Mouse (Mus musculus) stomach, embryonic 14.5 days (tissue): ENCODE results near the gene Gm8300. TPM values are rescaled to one million over a fixed set of nuclear protein-coding genes. Genes with fewer than 3 reads are reported as not detected.
"Not testable (repeated sequence)": the region's sequence is repeated elsewhere in the genome, so short reads cannot be mapped to it uniquely, and the experiment has no call there.

Source experiments
- ATAC-seq: fragments of 200-750 bp; cut with Nextera tagmentation; 2 replicates; pipeline ENCODE4 v1.8.0; 2017; ENCODE audit warnings: low read depth, moderate TSS enrichment; ENCODE audit not compliant: insufficient number of reproducible peaks, insufficient read depth, low FRiP score
- H3K27ac ChIP-seq: fragments of 300-500 bp; sonication (generic); 2 replicates; pipeline ENCODE4 v1.5.1; 2014; ENCODE audit warnings: mild to moderate bottlenecking, low read length, moderate library complexity, mixed read lengths
- H3K27me3 ChIP-seq: fragments of 300-500 bp; sonication (generic); 2 replicates; pipeline ENCODE4 v1.6.1; 2014; ENCODE audit warnings: low read length, control low read depth, mixed read lengths; ENCODE audit not compliant: control insufficient read depth, insufficient read depth
- H3K36me3 ChIP-seq: fragments of 300-500 bp; sonication (generic); 2 replicates; pipeline ENCODE4 v1.6.1; 2014; ENCODE audit warnings: mild to moderate bottlenecking, control low read depth, low read length, moderate library complexity, mixed read lengths; ENCODE audit not compliant: control insufficient read depth, insufficient read depth
- H3K4me1 ChIP-seq: fragments of 300-500 bp; sonication (generic); 2 replicates; pipeline ENCODE4 v1.6.1; 2014; ENCODE audit warnings: low read length, control low read depth, mixed read lengths; ENCODE audit not compliant: control insufficient read depth, insufficient read depth
- H3K4me2 ChIP-seq: fragments of 300-500 bp; sonication (generic); replicated peaks from 2 replicates; pipeline ENCODE4 v1.6.1; 2014; ENCODE audit warnings: low read depth, low read length, control low read depth
- H3K4me3 ChIP-seq: fragments of 300-500 bp; sonication (generic); 2 replicates; pipeline ENCODE4 v1.5.1; 2014; ENCODE audit warnings: low read depth, low read length, control low read depth
- H3K9ac ChIP-seq: fragments of 300-500 bp; sonication (generic); replicated peaks from 2 replicates; pipeline ENCODE4 v1.6.1; 2014; ENCODE audit warnings: low read depth, mild to moderate bottlenecking, control low read depth, low read length, moderate library complexity, mixed read lengths
- H3K9me3 ChIP-seq: fragments of 300-500 bp; sonication (generic); 2 replicates; pipeline ENCODE4 v1.6.1; 2016; ENCODE audit warnings: low read depth, low read length, control low read depth; ENCODE audit not compliant: control insufficient read depth
- WGBS: fragments of 180-500 bp; shearing (Covaris S2); extraction: QIAGEN DNeasy Blood & Tissue Kit; methylation state at CpG from one replicate; pipeline ENCODE4 v1.1.7; 2014; 5-methylcytosine and 5-hydroxymethylcytosine counted together
- polyA plus RNA-seq: library from polyadenylated mRNA; unstranded; fragments of >200 nt; fragmentation: Nextera tagmentation; extraction: Ambion mirVana; gene quantifications from 2 replicates; pipeline ENCODE4 v1.2.1, GENCODE M21; 2014

Gene Gm8300
- not detected in 2 replicates for polyA plus RNA-seq

GRCm38 (mm10) chr12:87514016-87514415 lies at the start of gene Gm8300:
Gm8300 (plus strand) TSS chr12:87514316.
- not testable (repeated sequence) for H3K27me3 ChIP-seq, ATAC-seq, H3K27ac ChIP-seq, H3K4me1 ChIP-seq, H3K9me3 ChIP-seq, H3K36me3 ChIP-seq, H3K4me3 ChIP-seq, H3K4me2 ChIP-seq, H3K9ac ChIP-seq
- WGBS, result 81% methylated on average over 4 of the region's 4 CpGs

GRCm38 (mm10) chr12:87464678-87465297 lies 49.3 kb upstream of the Gm8300 start:
- no peak overlapping the region for H3K4me3 ChIP-seq
- no peak for ATAC-seq
- WGBS, result 85% methylated on average over 6 of the region's 6 CpGs
- H3K27ac ChIP-seq, result no peak overlapping the region
- H3K9me3 ChIP-seq, result no peaks in the 10 kb centered on the region
- H3K4me1 ChIP-seq, result no peaks in the 10 kb centered on the region
- H3K4me2 ChIP-seq, result no peak overlapping the region
- H3K36me3 ChIP-seq, result peaks cover 59% of the 10 kb centered on the region
- no peaks in the 10 kb centered on the region for H3K27me3 ChIP-seq
- no peak overlapping the region for H3K9ac ChIP-seq

GRCm38 (mm10) chr12:87470263-87471136 lies 43.6 kb upstream of the Gm8300 start:
- no peak overlapping the region for H3K27ac ChIP-seq
- H3K4me3 ChIP-seq, result 0 out of 2 replicates have a peak overlapping the region, but pooled peaks have one; percentile 71
- peak overlapping the region; percentile 51 for H3K4me2 ChIP-seq
- H3K36me3 ChIP-seq, result peaks cover 16% of the 10 kb centered on the region
- H3K9me3 ChIP-seq, result no peaks in the 10 kb centered on the region
- peaks cover 9% of the 10 kb centered on the region for H3K4me1 ChIP-seq
- H3K9ac ChIP-seq, result no peak overlapping the region
- 49% methylated on average over 7 of the region's 7 CpGs for WGBS
- ATAC-seq, result no peak
- H3K27me3 ChIP-seq, result no peaks in the 10 kb centered on the region

GRCm38 (mm10) chr12:87471421-87471963 lies 42.6 kb upstream of the Gm8300 start:
- Histone ChIP-seq H3K4me1 (peaks cover 9% of the 10 kb centered on the region), H3K27me3 (no peaks in the 10 kb centered on the region), H3K4me3 (peak overlapping the region; percentile 71), H3K9ac (peak overlapping the region; percentile 72), H3K27ac (peak overlapping the region; percentile 71), H3K36me3 (peaks cover 13% of the 10 kb centered on the region), H3K9me3 (no peaks in the 10 kb centered on the region), H3K4me2 (peak overlapping the region; percentile 51)
- 1% methylated on average over 19 of the region's 19 CpGs for WGBS
- no peak for ATAC-seq

DNA sequence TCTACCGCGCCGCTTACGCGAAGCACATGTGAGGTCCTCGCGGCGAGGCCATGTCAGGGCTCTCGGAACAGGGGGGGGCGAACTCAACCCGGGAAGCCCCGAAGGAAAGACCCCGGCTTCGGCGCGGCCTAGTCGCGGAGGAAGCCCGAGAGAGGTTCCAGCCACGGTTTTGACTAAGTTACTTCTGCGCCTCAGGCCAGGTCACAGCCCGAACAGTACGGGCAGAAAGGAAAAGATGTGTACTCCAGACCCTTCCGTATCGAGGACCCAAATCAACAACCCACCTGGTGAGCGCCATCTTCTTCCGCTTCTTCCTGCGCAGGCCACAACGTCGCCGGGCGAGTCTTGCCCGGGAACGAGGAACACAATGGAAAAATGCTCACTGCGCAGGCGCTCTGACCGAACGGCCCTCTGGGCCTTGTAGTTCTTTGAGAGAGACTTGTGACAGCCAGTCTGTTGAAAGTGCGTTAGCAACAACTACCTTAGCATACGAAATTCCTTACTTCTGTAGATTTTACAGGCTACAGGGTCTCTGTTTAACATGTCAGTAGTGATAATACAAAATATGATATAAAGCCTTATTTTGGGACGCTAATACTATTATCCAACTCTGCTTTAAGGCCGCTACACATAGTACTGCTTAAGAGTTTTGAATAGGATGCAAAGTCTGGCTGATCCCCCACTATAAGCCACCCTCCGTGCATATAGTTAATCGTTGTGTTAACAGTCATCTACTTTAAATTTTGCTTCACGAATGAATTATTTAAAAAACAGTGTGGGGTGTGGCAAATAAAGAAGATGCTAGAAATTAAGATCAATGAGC lies 41.9 kb upstream of the Gm8300 start, which contains the start of gene Snw1:
Snw1 (minus strand) TSS at position 311 of the 823 bp plus-strand sequence.
- 3% methylated on average over 45 of the region's 45 CpGs for WGBS
- Histone ChIP-seq H3K4me1 (peaks cover 9% of the 10 kb centered on the region), H3K4me3 (peak within 1 kb of the TSS; percentile 71), H3K9ac (peak within 1 kb of the TSS; percentile 72), H3K27ac (peak within 1 kb of the TSS; percentile 71), H3K27me3 (no peaks in the 10 kb centered on the region), H3K4me2 (peak within 1 kb of the TSS; percentile 51), H3K9me3 (no peaks in the 10 kb centered on the region), H3K36me3 (peaks cover 6% of the 10 kb centered on the region; the same call in 1 of the 2 replicates)
- ATAC-seq, result peak; percentile 94

- H3K4me2 ChIP-seq, result no peak overlapping the region
- H3K27ac ChIP-seq, result no peak overlapping the region
- no peaks in the 10 kb centered on the region for H3K9me3 ChIP-seq
- H3K4me1 ChIP-seq, result peaks cover 9% of the 10 kb centered on the region
- no peaks in the 10 kb centered on the region for H3K36me3 ChIP-seq
- H3K27me3 ChIP-seq, result no peaks in the 10 kb centered on the region
- H3K9ac ChIP-seq, result no peak overlapping the region
- 77% methylated on average over 3 of the region's 3 CpGs for WGBS
- no peak for ATAC-seq
- H3K4me3 ChIP-seq, result no peak overlapping the region
These were observed 39.4 kb upstream of the Gm8300 start for GRCm38 (mm10) chr12:87474756-87475155.

GRCm38 (mm10) chr12:87482482-87482881 lies 31.6 kb upstream of the Gm8300 start:
- not testable (repeated sequence) for H3K9me3 ChIP-seq, H3K4me1 ChIP-seq, H3K27ac ChIP-seq, H3K36me3 ChIP-seq, H3K27me3 ChIP-seq, H3K4me3 ChIP-seq, ATAC-seq, H3K4me2 ChIP-seq, H3K9ac ChIP-seq
- WGBS, result 79% methylated on average over 5 of the region's 5 CpGs

GRCm38 (mm10) chr12:87488683-87489082 lies 25.4 kb upstream of the Gm8300 start:
- ATAC-seq, H3K9me3 ChIP-seq, H3K4me1 ChIP-seq, H3K4me3 ChIP-seq, H3K36me3 ChIP-seq, H3K9ac ChIP-seq, H3K4me2 ChIP-seq, H3K27ac ChIP-seq, H3K27me3 ChIP-seq: not testable (repeated sequence)
- 52% methylated on average over 2 of the region's 2 CpGs for WGBS
